Mouse (Mus musculus) liver, embryonic 13.5 days (tissue): ENCODE measurements around the gene Gm10644. TPM values are rescaled to one million over a fixed set of nuclear protein-coding genes. Genes with fewer than 3 reads are reported as not detected.

ENCODE experiments used
- ATAC-seq: fragments of 200-750 bp; cut with Nextera tagmentation; 2 replicates; pipeline ENCODE4 v1.8.0; 2017; ENCODE audit warnings: low read depth, mild to moderate bottlenecking, moderate number of reproducible peaks, moderate library complexity
- DNase-seq: peaks from one replicate; pipeline ENCODE4 v3.0.0; 2022
- H3K27ac ChIP-seq: fragments of 300-500 bp; sonication (generic); 2 replicates; pipeline ENCODE4 v1.5.1; 2015; ENCODE audit warnings: moderate library complexity, mild to moderate bottlenecking, inconsistent platforms
- H3K27me3 ChIP-seq: fragments of 300-500 bp; sonication (generic); 2 replicates; pipeline ENCODE4 v1.6.1; 2015; ENCODE audit warnings: mild to moderate bottlenecking, inconsistent platforms
- H3K36me3 ChIP-seq: fragments of 300-500 bp; sonication (generic); 2 replicates; pipeline ENCODE4 v1.6.1; 2015; ENCODE audit warnings: mild to moderate bottlenecking, inconsistent platforms
- H3K4me1 ChIP-seq: fragments of 300-500 bp; sonication (generic); replicated peaks from 2 replicates; pipeline ENCODE4 v1.6.1; 2015; ENCODE audit warnings: inconsistent platforms
- H3K4me2 ChIP-seq: fragments of 300-500 bp; sonication (generic); 2 replicates; pipeline ENCODE4 v1.6.1; 2015; ENCODE audit warnings: inconsistent platforms, mild to moderate bottlenecking, moderate library complexity
- H3K4me3 ChIP-seq: fragments of 300-500 bp; sonication (generic); replicated peaks from 2 replicates; pipeline ENCODE4 v1.5.1; 2015; ENCODE audit warnings: mild to moderate bottlenecking, inconsistent platforms
- H3K9ac ChIP-seq: fragments of 300-500 bp; sonication (generic); 2 replicates; pipeline ENCODE4 v1.6.1; 2015; ENCODE audit warnings: mild to moderate bottlenecking, inconsistent platforms
- H3K9me3 ChIP-seq: fragments of 300-500 bp; sonication (generic); replicated peaks from 2 replicates; pipeline ENCODE4 v1.6.1; 2016; ENCODE audit warnings: inconsistent platforms
- WGBS: fragments of 180-500 bp; shearing (Covaris S2); methylation state at CpG from one replicate; pipeline ENCODE4 v1.1.7; 2015; ENCODE audit not compliant: insufficient replicate concordance; 5-methylcytosine and 5-hydroxymethylcytosine counted together
- polyA plus RNA-seq: library from polyadenylated mRNA; unstranded; fragments of >200 nt; fragmentation: Nextera tagmentation; extraction: Ambion mirVana; gene quantifications from 2 replicates; pipeline ENCODE4 v1.2.1, GENCODE M21; 2015

The Gm10644 gene
- polyA plus RNA-seq, 1 experiment from 2014 or later, result 0.18 TPM

- no peaks in the 10 kb centered on the region for H3K9me3 ChIP-seq
- 20% methylated on average over 14 of the region's 14 CpGs for whole genome bisulfite sequencing
- peaks cover 58% of the 10 kb centered on the region for H3K27me3 ChIP-seq
- ATAC-seq (no peak), DNase-seq (no peak)
- peaks cover 70% of the 10 kb centered on the region for H3K4me1 ChIP-seq
- H3K36me3 ChIP-seq, result no peaks in the 10 kb centered on the region
- H3K27ac ChIP-seq, result no peak overlapping the region
- peak overlapping the region; percentile 68 for H3K4me3 ChIP-seq
- H3K9ac ChIP-seq, result no peak overlapping the region
- peak overlapping the region; percentile 88 for H3K4me2 ChIP-seq
These were observed 53.2 kb downstream of the Gm10644 start for GRCm38 (mm10) chr8:83901566-83902485.

GRCm38 (mm10) chr8:83900957-83901270 lies 54.1 kb downstream of the Gm10644 start:
- H3K27ac ChIP-seq, result no peak overlapping the region
- H3K36me3 ChIP-seq, result no peaks in the 10 kb centered on the region
- WGBS, result 2% methylated on average over 32 of the region's 40 CpGs
- H3K4me2 ChIP-seq, result peak overlapping the region; percentile 88
- H3K9me3 ChIP-seq, result no peaks in the 10 kb centered on the region
- peak overlapping the region; percentile 76 for H3K9ac ChIP-seq
- H3K4me3 ChIP-seq, result peak overlapping the region; percentile 68
- H3K4me1 ChIP-seq, result peaks cover 66% of the 10 kb centered on the region
- no peak for DNase-seq
- no peak for ATAC-seq
- peaks cover 67% of the 10 kb centered on the region for H3K27me3 ChIP-seq

GRCm38 (mm10) chr8:83900266-83900956 lies 54.6 kb downstream of the Gm10644 start:
- peak overlapping the region; percentile 68 for H3K4me3 ChIP-seq
- peak overlapping the region; percentile 76 for H3K9ac ChIP-seq
- no peaks in the 10 kb centered on the region for H3K9me3 ChIP-seq
- ATAC-seq, result peak; percentile 9; the same call in 1 of the 2 replicates
- H3K36me3 ChIP-seq, result no peaks in the 10 kb centered on the region
- peaks cover 71% of the 10 kb centered on the region for H3K27me3 ChIP-seq
- DNase-seq, result no peak
- H3K4me1 ChIP-seq, result peaks cover 63% of the 10 kb centered on the region
- peak overlapping the region; percentile 59 for H3K27ac ChIP-seq
- under 1% methylated on average over 69 of the region's 100 CpGs for WGBS
- peak overlapping the region; percentile 88 for H3K4me2 ChIP-seq

GRCm38 (mm10) chr8:83899363-83900252 lies 55.4 kb downstream of the Gm10644 start, which contains the start of gene Adgrl1:
Gene Adgrl1 (plus strand): TSS chr8:83900105.
- no peaks in the 10 kb centered on the region for H3K36me3 ChIP-seq
- H3K9ac ChIP-seq, result peak within 1 kb of the TSS; percentile 76
- peaks cover 55% of the 10 kb centered on the region for H3K4me1 ChIP-seq
- H3K4me3 ChIP-seq, result peak within 1 kb of the TSS; percentile 68
- peak; percentile 55 for DNase-seq
- peak within 1 kb of the TSS; percentile 59 for H3K27ac ChIP-seq
- H3K9me3 ChIP-seq, result no peaks in the 10 kb centered on the region
- peak within 1 kb of the TSS; percentile 88 for H3K4me2 ChIP-seq
- peak; percentile 74 for ATAC-seq
- peaks cover 79% of the 10 kb centered on the region for H3K27me3 ChIP-seq
- under 1% methylated on average over 65 of the region's 70 CpGs for WGBS

GRCm38 (mm10) chr8:83898985-83899362 lies 56.0 kb downstream of the Gm10644 start:
- DNase-seq (no peak), ATAC-seq (peak; percentile 9; the same call in 1 of the 2 replicates)
- Histone ChIP-seq H3K27ac (peak overlapping the region; percentile 59), H3K27me3 (peaks cover 85% of the 10 kb centered on the region), H3K4me3 (peak overlapping the region; percentile 68), H3K9me3 (no peaks in the 10 kb centered on the region), H3K4me1 (peaks cover 50% of the 10 kb centered on the region), H3K9ac (no peak overlapping the region), H3K4me2 (peak overlapping the region; percentile 88), H3K36me3 (no peaks in the 10 kb centered on the region)
- 1% methylated on average over 13 of the region's 13 CpGs for WGBS

- H3K4me3 ChIP-seq, result peak overlapping the region; percentile 68
- H3K27me3 ChIP-seq, result peaks cover 85% of the 10 kb centered on the region
- H3K27ac ChIP-seq, result no peak overlapping the region
These were observed 56.5 kb downstream of the Gm10644 start for GRCm38 (mm10) chr8:83898456-83898855.

GRCm38 (mm10) chr8:83897211-83897610 lies 57.8 kb downstream of the Gm10644 start:
- peak overlapping the region; percentile 27; the same call in 1 of the 2 replicates for H3K4me3 ChIP-seq
- no peak overlapping the region for H3K9ac ChIP-seq
- DNase-seq, result no peak
- peaks cover 36% of the 10 kb centered on the region for H3K4me1 ChIP-seq
- peak overlapping the region; percentile 50 for H3K4me2 ChIP-seq
- 7% methylated on average over 26 of the region's 26 CpGs for WGBS
- no peak overlapping the region for H3K27ac ChIP-seq
- no peaks in the 10 kb centered on the region for H3K36me3 ChIP-seq
- peaks cover 80% of the 10 kb centered on the region for H3K27me3 ChIP-seq
- H3K9me3 ChIP-seq, result no peaks in the 10 kb centered on the region
- no peak for ATAC-seq

More at GRCm38 (mm10) chr8:83898456-83898855, 56.5 kb downstream of the Gm10644 start:
- 12% methylated on average over 10 of the region's 10 CpGs for WGBS
- Histone ChIP-seq H3K9ac (no peak overlapping the region), H3K9me3 (no peaks in the 10 kb centered on the region), H3K4me2 (peak overlapping the region; percentile 88), H3K36me3 (no peaks in the 10 kb centered on the region), H3K4me1 (peaks cover 45% of the 10 kb centered on the region)
- DNase-seq, result no peak
- ATAC-seq, result no peak

- no peak overlapping the region for H3K9ac ChIP-seq
- WGBS, result 68% methylated on average over 7 of the region's 7 CpGs
- DNase-seq (no peak), ATAC-seq (no peak)
- H3K27me3 ChIP-seq, result peaks cover 73% of the 10 kb centered on the region
- H3K9me3 ChIP-seq, result no peaks in the 10 kb centered on the region
- H3K4me2 ChIP-seq, result no peak overlapping the region
- H3K4me1 ChIP-seq, result peaks cover 29% of the 10 kb centered on the region
- no peaks in the 10 kb centered on the region for H3K36me3 ChIP-seq
- no peak overlapping the region for H3K27ac ChIP-seq
- H3K4me3 ChIP-seq, result no peak overlapping the region
These were observed 58.5 kb downstream of the Gm10644 start for GRCm38 (mm10) chr8:83896461-83896860.

GRCm38 (mm10) chr8:83895894-83896293 lies 59.1 kb downstream of the Gm10644 start:
- ATAC-seq (no peak), DNase-seq (no peak)
- WGBS, result 3% methylated on average over 5 of the region's 5 CpGs
- Histone ChIP-seq H3K4me3 (no peak overlapping the region), H3K9ac (no peak overlapping the region), H3K4me1 (peaks cover 25% of the 10 kb centered on the region), H3K9me3 (no peaks in the 10 kb centered on the region), H3K27me3 (peaks cover 67% of the 10 kb centered on the region), H3K36me3 (no peaks in the 10 kb centered on the region), H3K27ac (no peak overlapping the region), H3K4me2 (no peak overlapping the region)

GRCm38 (mm10) chr8:83893915-83894314 lies 61.1 kb downstream of the Gm10644 start:
- Histone ChIP-seq H3K9me3 (no peaks in the 10 kb centered on the region), H3K4me3 (no peak overlapping the region), H3K36me3 (no peaks in the 10 kb centered on the region), H3K4me2 (no peak overlapping the region), H3K4me1 (peaks cover 7% of the 10 kb centered on the region), H3K27me3 (peaks cover 47% of the 10 kb centered on the region), H3K27ac (no peak overlapping the region), H3K9ac (no peak overlapping the region)
- 2% methylated on average over 5 of the region's 5 CpGs for WGBS
- ATAC-seq (no peak), DNase-seq (peak; percentile 55)
